Mouse (Mus musculus) layer of hippocampus, postnatal 36 days (tissue): ENCODE measurements at regions not wholly inside any gene's neighbourhood (a gene's known extent, or its start where the extent isn't known, plus 50 kb on each side); places are given as distances from the start of the nearest gene placed in this dataset.
A peak's percentile ranks its signal among the peaks of the same experiment; 100 is the strongest.

ENCODE experiments used
- DNase-seq, 2 experiments: peaks; one replicate each; pipeline ENCODE4 v3.0.0; 2022

DNA sequence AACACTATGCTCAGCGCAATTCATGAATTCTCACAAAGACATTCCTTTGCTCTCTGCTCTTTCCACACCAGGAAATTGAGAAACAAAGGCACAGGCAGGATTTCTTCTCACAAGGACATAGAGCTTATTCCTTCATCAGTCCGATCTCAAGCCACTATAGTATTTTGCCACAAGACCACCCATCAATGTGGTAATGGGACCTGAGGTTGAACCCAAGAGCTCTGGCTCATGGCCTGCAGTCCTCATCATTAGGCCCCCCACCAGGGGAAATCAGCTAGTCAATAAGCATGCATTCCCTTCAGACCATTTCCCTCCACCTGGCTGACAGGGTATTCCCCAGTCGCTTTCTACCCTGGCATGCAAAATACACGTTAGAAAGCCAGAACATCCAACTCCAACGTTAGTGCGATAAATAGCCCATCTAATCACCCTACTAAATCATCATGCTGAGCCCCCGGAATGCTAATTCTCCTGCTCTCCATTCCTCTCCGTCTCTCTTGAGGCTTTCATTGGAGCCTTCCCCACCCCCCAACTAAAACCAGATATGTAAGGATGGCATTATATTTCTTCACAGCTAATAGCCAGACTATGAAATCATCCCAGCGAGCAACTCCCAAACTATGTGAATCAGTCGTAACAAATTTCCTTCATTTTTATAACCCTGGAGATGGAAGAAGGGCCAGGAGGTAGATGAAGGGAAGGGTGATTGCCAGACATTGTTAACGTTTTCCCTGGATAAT is 586.2 kb downstream of the Ets1 start:
- DNase-seq = no peak

GRCm38 (mm10) chr9:33233699-33234131 is 597.7 kb downstream of the Ets1 start:
- DNase-seq = no peak

GRCm38 (mm10) chr9:33238190-33238589 is 602.2 kb downstream of the Ets1 start:
- no peak for DNase-seq

DNA sequence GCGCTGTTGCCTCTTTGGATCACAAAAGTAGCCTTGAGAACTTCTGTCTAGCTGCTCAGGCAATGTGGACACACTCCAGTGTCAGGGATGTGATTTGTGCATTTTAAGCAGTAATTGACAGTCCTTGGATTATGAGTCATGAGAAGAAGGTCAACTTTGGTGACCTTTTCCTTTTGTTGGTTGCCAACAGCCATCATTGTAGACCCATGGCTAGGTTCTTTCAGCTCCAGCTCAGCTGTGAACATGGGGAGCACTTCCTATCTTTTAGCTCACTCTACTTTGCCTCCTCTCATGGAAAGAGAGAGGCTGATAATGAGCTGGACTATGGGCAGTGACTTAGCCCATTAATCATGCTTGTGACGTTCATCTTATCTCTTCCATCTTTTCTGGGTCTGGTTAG is 602.8 kb downstream of the Ets1 start:
- DNase-seq = no peak

- DNase-seq = no peak
These were observed 604.5 kb downstream of the Ets1 start for GRCm38 (mm10) chr9:33240506-33240905.

DNA sequence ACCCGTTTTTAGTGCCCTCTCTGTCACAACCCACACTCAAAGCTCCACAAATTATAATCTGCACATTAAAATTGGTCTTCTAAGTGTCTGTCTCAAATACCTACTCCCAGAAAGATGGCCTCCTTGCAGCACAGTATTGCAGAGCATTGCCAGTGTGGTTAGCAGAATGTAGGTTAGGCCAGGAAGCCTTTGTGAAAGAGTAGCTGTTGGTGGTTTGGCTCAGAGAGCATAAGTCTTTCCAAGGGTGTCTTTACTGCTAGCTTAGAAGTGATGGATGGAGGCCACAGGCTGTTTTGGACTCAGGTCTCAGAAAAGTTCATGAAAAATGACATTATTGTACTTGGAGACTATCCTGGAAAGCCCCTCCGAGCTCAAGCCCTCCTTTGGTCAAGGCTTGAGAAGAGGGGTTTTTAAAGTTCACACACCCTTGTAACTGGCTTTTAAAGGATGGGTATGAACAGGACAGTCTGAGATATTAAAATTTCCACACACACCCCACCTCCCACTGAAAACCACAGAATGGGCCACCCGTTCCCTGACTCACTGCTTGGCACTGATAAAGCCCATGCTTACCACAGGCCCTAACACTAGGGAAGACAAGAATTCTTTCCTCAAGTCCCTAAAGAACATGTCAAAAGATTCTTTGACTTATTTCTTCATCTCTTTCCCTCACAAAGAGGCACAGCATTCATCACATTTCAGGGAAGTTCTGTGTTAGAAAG is 605.1 kb downstream of the Ets1 start:
- no peak for DNase-seq

DNA sequence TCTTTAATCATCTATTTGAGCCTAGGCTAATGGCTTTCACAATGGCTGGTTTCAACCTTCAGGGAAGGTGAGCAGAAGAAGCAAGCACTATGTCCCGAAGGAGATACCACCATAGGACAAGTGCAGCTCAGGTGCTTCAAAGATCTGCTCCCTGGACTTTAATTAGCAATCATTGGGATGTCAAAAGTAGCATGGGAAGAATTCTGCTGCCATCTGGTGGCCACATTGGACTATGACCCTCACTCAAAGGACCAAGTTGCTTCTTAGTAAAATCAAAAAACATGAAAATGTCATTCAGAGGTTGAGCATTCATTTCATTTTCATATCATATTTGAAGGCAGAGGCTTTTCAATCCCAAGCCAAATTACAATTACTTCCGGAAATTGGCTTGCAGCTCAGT is 610.9 kb downstream of the Ets1 start:
- DNase-seq = peak; percentile 32 to 39

GRCm38 (mm10) chr9:33258241-33258640 is 622.2 kb downstream of the Ets1 start:
- no peak for DNase-seq

DNA sequence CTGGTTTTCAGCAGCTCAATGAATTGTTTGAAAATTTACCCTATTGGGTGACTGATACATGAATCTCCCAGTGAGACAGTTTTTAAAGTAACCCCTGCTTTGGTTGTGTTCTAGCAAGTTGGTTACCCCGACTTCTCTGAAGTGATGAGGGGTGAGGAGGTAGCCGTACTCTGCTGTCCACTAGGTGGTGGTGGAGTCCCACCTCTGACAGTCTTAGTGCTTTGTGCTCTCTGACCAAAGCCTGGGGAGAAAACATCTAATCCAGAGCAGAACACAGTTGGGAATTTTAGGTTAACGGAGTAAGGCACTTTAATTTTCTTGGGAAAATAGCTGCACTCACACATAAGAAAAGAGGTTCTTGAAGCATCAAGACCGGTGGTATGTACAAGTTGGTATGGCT is 624.1 kb downstream of the Ets1 start:
- DNase-seq = peak; percentile 54 to 58

DNA sequence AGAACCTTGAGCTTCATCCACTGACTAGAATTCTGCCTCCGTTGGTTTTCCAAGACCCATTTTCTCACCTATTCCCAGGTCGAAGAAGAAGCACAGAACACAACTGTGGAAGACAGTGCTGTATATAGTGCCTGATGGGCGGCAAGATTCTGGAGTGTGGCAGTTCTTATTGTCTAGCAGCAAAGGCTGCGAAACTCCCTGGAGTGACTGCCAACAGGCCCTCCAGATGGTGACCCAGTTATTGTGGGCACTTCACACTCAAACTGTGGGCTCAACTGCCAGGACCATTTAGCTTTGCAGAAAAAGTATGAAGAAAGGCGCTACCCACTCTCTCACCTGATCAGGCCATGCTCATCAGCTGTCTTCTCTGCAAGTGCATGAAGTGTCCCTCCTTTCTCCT is 653.4 kb downstream of the Ets1 start:
- DNase-seq = no peak

DNA sequence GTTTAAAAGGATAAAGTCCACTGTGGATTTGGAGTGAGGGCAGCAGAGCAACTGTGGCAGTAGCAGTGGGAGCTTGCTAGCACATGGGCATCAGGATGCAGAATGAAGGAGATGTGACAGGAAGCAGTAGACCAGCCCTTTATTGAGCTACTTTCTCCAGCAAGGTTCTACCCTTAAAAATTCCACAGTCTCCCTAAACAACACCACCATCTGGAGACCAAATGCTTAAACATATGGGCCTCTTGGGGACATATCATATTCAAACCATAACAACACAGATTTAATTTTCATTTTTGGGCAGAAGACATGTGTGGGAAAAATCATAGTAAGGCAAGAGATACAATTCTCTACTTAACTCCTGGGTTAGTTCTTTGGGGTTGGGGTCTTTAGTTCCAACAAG is 656.1 kb downstream of the Ets1 start:
- DNase-seq = peak in 1 of 2 experiments; percentile 5

DNA sequence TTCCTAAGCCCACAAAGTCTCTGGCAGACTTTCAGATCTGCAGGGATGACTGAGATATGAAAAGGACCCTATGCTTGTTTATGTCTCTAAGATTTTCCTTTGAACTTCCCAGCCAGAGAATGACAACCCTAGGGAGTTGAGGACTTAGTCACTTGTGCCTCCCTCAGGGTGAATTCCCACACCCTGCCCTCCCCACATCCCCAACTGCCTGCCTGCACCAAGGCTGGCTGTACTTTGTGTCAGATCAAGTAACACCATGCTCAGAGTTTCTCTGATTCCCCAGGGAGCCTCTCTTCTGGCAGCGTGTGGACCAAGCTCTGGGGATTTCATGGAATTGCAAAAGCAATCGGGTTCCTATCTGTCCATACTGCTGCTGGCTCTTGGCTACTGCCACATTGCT is 659.9 kb downstream of the Ets1 start:
- no peak for DNase-seq

- DNase-seq = no peak
These were observed 683.6 kb downstream of the Ets1 start for GRCm38 (mm10) chr9:33319525-33320025.

DNA sequence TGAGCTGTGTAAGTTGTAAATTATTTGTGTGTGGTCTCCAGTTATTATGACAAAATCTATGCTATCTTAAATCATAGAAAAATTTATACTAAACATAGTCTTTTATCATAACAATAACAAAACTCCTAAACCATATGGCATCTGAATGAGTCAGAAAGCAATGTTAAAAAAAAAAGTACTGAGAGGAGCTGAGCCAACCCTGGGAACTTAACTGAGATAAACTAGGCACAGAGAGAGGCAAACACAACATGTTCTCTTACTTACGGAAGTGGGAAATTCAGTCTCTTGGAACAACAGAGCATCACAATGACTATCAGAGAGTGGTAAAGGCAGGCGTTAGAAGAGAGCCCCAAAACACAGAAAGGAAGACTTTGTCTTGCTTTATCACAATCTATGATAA is 691.7 kb downstream of the Ets1 start:
- peak in 1 of 2 experiments; percentile 6 for DNase-seq

DNA sequence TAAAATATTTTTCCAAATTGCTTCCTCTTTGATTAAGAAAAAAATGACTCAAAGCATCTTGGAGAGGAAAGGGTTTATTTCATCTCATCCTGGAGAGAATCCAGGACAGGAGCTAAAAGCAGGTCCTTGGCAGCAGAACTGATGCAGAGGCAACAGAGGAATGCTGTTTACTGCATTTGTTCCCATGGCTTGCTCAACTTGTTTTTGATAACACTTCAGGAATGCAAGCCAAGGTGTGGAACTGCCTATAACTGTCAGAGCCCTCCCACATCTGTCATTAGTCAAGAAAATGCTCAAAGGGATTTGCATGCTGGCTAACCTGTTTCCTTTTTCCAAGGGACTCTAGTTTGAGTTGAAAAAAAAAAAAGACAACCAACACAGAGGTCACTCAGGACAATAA is 714.2 kb downstream of the Ets1 start:
- no peak for DNase-seq

DNA sequence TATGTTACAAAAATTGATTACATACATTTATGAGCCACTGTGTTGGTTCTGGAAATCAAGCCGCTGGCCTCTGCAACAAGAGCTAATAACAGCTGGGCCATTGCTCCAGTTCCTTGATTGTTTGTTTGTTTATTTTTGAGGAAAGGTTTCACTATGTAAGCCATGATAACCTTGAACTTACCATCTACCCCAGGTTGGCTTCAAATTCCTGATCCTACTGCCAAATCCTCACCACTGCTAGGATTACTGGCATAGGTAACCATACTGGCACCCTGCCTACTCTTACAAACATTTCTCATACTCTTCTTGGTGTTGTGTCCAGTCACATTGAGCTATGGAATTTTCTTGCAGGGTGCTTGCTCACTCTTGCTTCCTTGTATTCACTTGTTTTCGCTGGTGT is 720.6 kb downstream of the Ets1 start:
- DNase-seq = no peak

- no peak for DNase-seq
These were observed 724.9 kb downstream of the Ets1 start for GRCm38 (mm10) chr9:33360966-33361365.

GRCm38 (mm10) chr9:33389170-33389569 is 753.1 kb downstream of the Ets1 start:
- DNase-seq = no peak

- no peak for DNase-seq
These were observed 768.7 kb downstream of the Ets1 start for GRCm38 (mm10) chr9:33404691-33405090.

GRCm38 (mm10) chr9:33407517-33407916 is 771.5 kb downstream of the Ets1 start:
- no peak for DNase-seq

GRCm38 (mm10) chr9:33423781-33424180 is 787.8 kb downstream of the Ets1 start:
- DNase-seq = no peak

- no peak for DNase-seq
These were observed 800.4 kb downstream of the Ets1 start for GRCm38 (mm10) chr9:33436459-33436858.

- no peak for DNase-seq
These were observed 806.2 kb downstream of the Ets1 start for GRCm38 (mm10) chr9:33442266-33442665.

DNA sequence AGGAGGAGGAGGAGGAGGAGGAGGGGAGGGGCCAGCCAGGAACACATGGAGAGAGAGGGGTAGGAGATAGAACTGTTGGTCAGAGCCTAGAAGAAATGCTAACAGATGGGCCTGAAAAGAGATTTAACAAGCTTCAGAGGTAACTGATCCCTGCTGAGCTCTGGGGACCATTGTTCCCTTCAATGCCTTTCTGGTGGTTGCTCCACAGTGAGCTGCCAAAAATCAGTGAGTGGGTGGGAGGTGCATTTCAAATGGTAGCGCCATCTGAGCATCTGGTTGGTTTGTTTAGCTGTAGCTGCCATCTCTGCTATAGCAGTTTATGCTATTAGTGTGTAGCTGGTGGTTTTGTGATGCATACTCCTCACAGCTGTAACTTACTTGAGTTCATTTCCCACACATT is 809.9 kb downstream of the Ets1 start:
- peak; percentile 10 to 30 for DNase-seq
